Mouse (Mus musculus) heart, postnatal 0 days (tissue): ENCODE measurements around the gene Zfr. TPM values are rescaled to one million over a fixed set of nuclear protein-coding genes. Genes with fewer than 3 reads are reported as not detected.
A peak's percentile ranks its signal among the peaks of the same experiment; 100 is the strongest.

Source experiments
- ATAC-seq: fragments of 200-750 bp; cut with Nextera tagmentation; 2 replicates; pipeline ENCODE4 v1.8.0; 2017; ENCODE audit warnings: low read depth, moderate number of reproducible peaks, moderate library complexity; ENCODE audit not compliant: insufficient read depth
- DNase-seq: peaks from one replicate; pipeline ENCODE4 v3.0.0-alpha.2; 2016; ENCODE audit warnings: low spot score
- H3K27ac ChIP-seq: fragments of 300-500 bp; sonication (generic); 2 replicates; pipeline ENCODE4 v1.5.1; 2014; ENCODE audit warnings: low read depth, mild to moderate bottlenecking
- H3K27me3 ChIP-seq: fragments of 300-500 bp; sonication (generic); 2 replicates; pipeline ENCODE4 v1.6.1; 2014; ENCODE audit warnings: low read length, mixed read lengths; ENCODE audit not compliant: control insufficient read depth, insufficient read depth
- H3K36me3 ChIP-seq: fragments of 300-500 bp; sonication (generic); replicated peaks from 2 replicates; pipeline ENCODE4 v1.6.1; 2014; ENCODE audit warnings: low read length, mixed read lengths; ENCODE audit not compliant: control insufficient read depth, insufficient read depth
- H3K4me1 ChIP-seq: fragments of 300-500 bp; sonication (generic); 2 replicates; pipeline ENCODE4 v1.6.1; 2014; ENCODE audit warnings: antibody characterized with exemption; ENCODE audit not compliant: control insufficient read depth, insufficient read depth
- H3K4me2 ChIP-seq: fragments of 300-500 bp; sonication (generic); 2 replicates; pipeline ENCODE4 v1.6.1; 2014; ENCODE audit warnings: low read depth, mild to moderate bottlenecking, low read length, moderate library complexity
- H3K4me3 ChIP-seq: fragments of 300-500 bp; sonication (generic); 2 replicates; pipeline ENCODE4 v1.5.1; 2014; ENCODE audit warnings: low read depth, low read length
- H3K9ac ChIP-seq: fragments of 300-500 bp; sonication (generic); replicated peaks from 2 replicates; pipeline ENCODE4 v1.6.1; 2014; ENCODE audit warnings: low read depth, low read length, mixed read lengths
- H3K9me3 ChIP-seq: fragments of 300-500 bp; sonication (generic); replicated peaks from 2 replicates; pipeline ENCODE4 v1.6.1; 2016; ENCODE audit warnings: low read length; ENCODE audit not compliant: control insufficient read depth
- CTCF ChIP-seq: IDR thresholded peaks from 2 replicates; pipeline ENCODE4 v1.5.1; 2016; ENCODE audit warnings: antibody characterized with exemption, control low read depth, low read depth
- EP300 ChIP-seq: IDR thresholded peaks from 2 replicates; pipeline ENCODE4 v1.6.1; 2016; ENCODE audit warnings: antibody characterized with exemption, low read depth
- WGBS: fragments of 180-500 bp; shearing (Covaris S2); extraction: QIAGEN DNeasy Blood & Tissue Kit; methylation state at CpG from one replicate; pipeline ENCODE4 v1.1.7; 2014; 5-methylcytosine and 5-hydroxymethylcytosine counted together
- polyA plus RNA-seq: library from polyadenylated mRNA; unstranded; fragments of >200 nt; fragmentation: Nextera tagmentation; extraction: Ambion mirVana; gene quantifications from 2 replicates; pipeline ENCODE4 v1.2.1, GENCODE M21; 2015
- total RNA-seq: library from RNA; depleted of rRNA; stranded (reverse); fragments of >200 nt; gene quantifications from 2 replicates; pipeline ENCODE4 v1.2.3, GENCODE M21; 2014; ENCODE audit warnings: low replicate concordance

The Zfr gene
- total and polyA plus RNA-seq, 2 experiments from 2014 or later, result 74.3 to 119 TPM

- 79% methylated on average over 13 of the region's 13 CpGs for WGBS
These were observed 35.3 kb upstream of the Zfr start for GRCm38 (mm10) chr15:12082344-12082743.

GRCm38 (mm10) chr15:12084164-12084563 lies 33.5 kb upstream of the Zfr start:
- no peak overlapping the region for H3K9ac ChIP-seq
- H3K4me2 ChIP-seq, result no peak overlapping the region
- DNase-seq (peak; percentile 38), ATAC-seq (peak; percentile 78)
- no peak overlapping the region for H3K27ac ChIP-seq
- 0 out of 2 replicates have a peak, but pooled peaks cover 6% of the 10 kb centered on the region for H3K4me1 ChIP-seq
- no peaks in the 10 kb centered on the region for H3K27me3 ChIP-seq
- no peaks in the 10 kb centered on the region for H3K9me3 ChIP-seq
- H3K4me3 ChIP-seq, result no peak overlapping the region
- no peaks in the 10 kb centered on the region for H3K36me3 ChIP-seq
- whole genome bisulfite sequencing, result 28% methylated on average over 6 of the region's 6 CpGs
- no peak for TF ChIP-seq EP300
- no peak for TF ChIP-seq CTCF

More at GRCm38 (mm10) chr15:12082344-12082743, 35.3 kb upstream of the Zfr start:
- TF ChIP-seq EP300 (no peak), CTCF (no peak)
- ATAC-seq (no peak), DNase-seq (no peak)
- Histone ChIP-seq H3K4me1 (0 out of 2 replicates have a peak, but pooled peaks cover 6% of the 10 kb centered on the region), H3K4me2 (no peak overlapping the region), H3K27me3 (no peaks in the 10 kb centered on the region), H3K9ac (no peak overlapping the region), H3K9me3 (no peaks in the 10 kb centered on the region), H3K4me3 (no peak overlapping the region), H3K36me3 (no peaks in the 10 kb centered on the region), H3K27ac (no peak overlapping the region)

- Histone ChIP-seq H3K4me2 (no peak overlapping the region), H3K36me3 (no peaks in the 10 kb centered on the region), H3K27me3 (no peaks in the 10 kb centered on the region), H3K27ac (no peak overlapping the region), H3K9me3 (no peaks in the 10 kb centered on the region), H3K9ac (no peak overlapping the region), H3K4me3 (no peak overlapping the region), H3K4me1 (0 out of 2 replicates have a peak, but pooled peaks cover 6% of the 10 kb centered on the region)
- peak; percentile 56 for DNase-seq
- TF ChIP-seq CTCF (peak; percentile 81), EP300 (no peak)
- WGBS, result 73% methylated on average over 4 of the region's 4 CpGs
- ATAC-seq, result peak; percentile 77
These were observed 32.8 kb upstream of the Zfr start for GRCm38 (mm10) chr15:12084859-12085258.

- ATAC-seq (no peak), DNase-seq (no peak)
- H3K4me1 ChIP-seq, result 0 out of 2 replicates have a peak, but pooled peaks cover 6% of the 10 kb centered on the region
- H3K4me3 ChIP-seq, result no peak overlapping the region
- 54% methylated on average over 5 of the region's 5 CpGs for WGBS
- no peaks in the 10 kb centered on the region for H3K36me3 ChIP-seq
- H3K9me3 ChIP-seq, result no peaks in the 10 kb centered on the region
- H3K9ac ChIP-seq, result no peak overlapping the region
- TF ChIP-seq CTCF (no peak), EP300 (no peak)
- H3K27me3 ChIP-seq, result no peaks in the 10 kb centered on the region
- no peak overlapping the region for H3K4me2 ChIP-seq
- H3K27ac ChIP-seq, result no peak overlapping the region
These were observed 30.0 kb upstream of the Zfr start for GRCm38 (mm10) chr15:12087634-12088033.

GRCm38 (mm10) chr15:12088091-12088490 lies 29.5 kb upstream of the Zfr start:
- Histone ChIP-seq H3K36me3 (no peaks in the 10 kb centered on the region), H3K9ac (no peak overlapping the region), H3K9me3 (no peaks in the 10 kb centered on the region), H3K4me2 (no peak overlapping the region), H3K27ac (no peak overlapping the region), H3K27me3 (no peaks in the 10 kb centered on the region), H3K4me1 (0 out of 2 replicates have a peak, but pooled peaks cover 6% of the 10 kb centered on the region), H3K4me3 (no peak overlapping the region)
- WGBS, result 84% methylated on average over 10 of the region's 10 CpGs
- TF ChIP-seq CTCF (no peak), EP300 (no peak)
- ATAC-seq (no peak), DNase-seq (no peak)

GRCm38 (mm10) chr15:12090087-12090486 lies 27.5 kb upstream of the Zfr start:
- no peak for DNase-seq
- no peaks in the 10 kb centered on the region for H3K4me1 ChIP-seq
- no peak overlapping the region for H3K4me3 ChIP-seq
- no peaks in the 10 kb centered on the region for H3K9me3 ChIP-seq
- 62% methylated on average over 7 of the region's 7 CpGs for WGBS
- H3K36me3 ChIP-seq, result no peaks in the 10 kb centered on the region
- H3K9ac ChIP-seq, result no peak overlapping the region
- no peaks in the 10 kb centered on the region for H3K27me3 ChIP-seq
- TF ChIP-seq EP300 (no peak), CTCF (no peak)
- H3K4me2 ChIP-seq, result no peak overlapping the region
- H3K27ac ChIP-seq, result no peak overlapping the region
- no peak for ATAC-seq
